Mouse (Mus musculus): ENCODE measurements at regions not wholly inside any gene's neighbourhood (a gene's known extent, or its start where the extent isn't known, plus 50 kb on each side); places are given as distances from the start of the nearest gene placed in this dataset.

GRCm38 (mm10) chr3:58166628-58167027 is 247.9 kb upstream of the Tsc22d2 start:
- no peak for TF ChIP-seq EP300 (IDR thresholded peaks at IDR 0.05; ENCODE audit: insufficient read depth, low read depth, low read length)
- no peak for TF ChIP-seq CTCF (IDR thresholded peaks at IDR 0.05)
